Mouse (Mus musculus): Measurements from ENCODE around the gene Spata17. TPM values are rescaled to one million over a fixed set of nuclear protein-coding genes. Genes with fewer than 3 reads are reported as not detected.

Spata17 gene
- total RNA-seq, 2 experiments from 2014 or later: 0.67 to 0.95 TPM

GRCm38 (mm10) chr1:187086027-187086426 is 129.2 kb downstream of the Spata17 start:
- no peak for DNase-seq

DNA sequence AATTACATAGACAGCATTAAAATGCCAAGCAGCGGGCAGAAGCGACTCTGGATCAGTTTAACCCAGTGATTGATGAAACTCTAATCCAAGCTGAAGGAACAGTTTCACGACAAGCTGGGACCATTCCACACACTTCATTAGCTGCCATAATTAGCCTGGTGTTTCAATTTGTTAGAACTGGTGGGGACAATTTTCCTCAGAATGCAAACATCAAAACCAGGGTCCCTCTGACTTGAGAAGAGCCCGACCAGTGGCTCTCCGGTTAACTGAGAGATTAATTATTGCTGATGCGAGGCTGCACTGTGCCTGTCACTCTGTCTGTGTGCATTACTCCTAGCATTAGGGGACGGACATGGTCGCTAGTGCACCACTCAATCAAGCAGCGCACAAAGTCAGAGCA is 137.9 kb downstream of the Spata17 start:
- DNase-seq: no peak

DNA sequence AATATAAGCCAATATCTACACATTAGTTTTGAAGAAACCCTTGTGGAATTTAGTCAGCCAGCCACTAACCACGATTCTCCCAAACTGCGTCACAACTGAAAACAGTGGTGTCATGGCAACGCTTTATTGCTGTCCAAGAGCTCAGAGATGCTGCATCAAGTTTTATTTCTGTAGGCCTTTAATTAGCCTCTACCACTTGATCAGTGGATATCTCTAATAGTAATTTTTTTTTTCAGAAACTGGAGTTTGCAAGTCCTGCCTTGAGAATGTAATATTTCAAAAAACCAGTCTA is 138.3 kb downstream of the Spata17 start:
- no peak for DNase-seq

DNA sequence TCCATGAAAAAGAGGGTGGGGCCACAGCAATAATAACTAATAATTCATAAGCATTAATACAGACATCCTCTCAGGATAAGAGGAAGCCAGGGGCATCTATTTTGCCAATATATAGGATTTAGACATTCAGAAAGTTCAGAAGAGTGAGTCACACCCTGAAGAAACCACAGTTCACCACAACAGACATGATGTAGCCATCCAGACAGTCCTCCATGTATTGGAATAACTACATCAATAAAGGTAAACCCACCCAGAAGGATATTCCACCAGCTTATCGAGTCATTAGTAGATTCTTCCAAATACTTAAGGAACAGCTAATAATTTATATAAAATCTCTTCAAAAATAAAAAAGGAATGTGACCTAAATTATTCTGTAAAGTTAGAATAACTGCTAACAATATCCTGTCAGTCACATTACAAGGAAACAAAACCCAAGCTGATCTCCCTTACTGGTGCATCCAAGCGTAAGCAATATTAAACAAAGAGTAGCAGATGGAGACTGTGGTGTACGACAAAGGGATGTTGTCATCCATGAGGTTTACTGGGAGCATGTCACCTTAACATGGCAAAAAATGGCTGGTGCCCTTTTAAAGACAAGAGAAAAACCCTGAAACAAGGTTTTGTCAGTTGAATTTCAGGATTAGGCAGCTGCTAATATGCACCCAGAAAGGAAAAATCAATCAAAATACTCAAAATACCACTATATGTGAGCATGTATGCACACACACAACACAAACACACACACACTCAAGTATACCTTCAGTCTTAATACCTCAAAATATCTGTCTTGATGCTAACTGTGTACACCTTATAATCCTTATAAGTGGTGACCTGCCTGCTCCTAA is 138.8 kb downstream of the Spata17 start:
- DNase-seq: no peak

DNA sequence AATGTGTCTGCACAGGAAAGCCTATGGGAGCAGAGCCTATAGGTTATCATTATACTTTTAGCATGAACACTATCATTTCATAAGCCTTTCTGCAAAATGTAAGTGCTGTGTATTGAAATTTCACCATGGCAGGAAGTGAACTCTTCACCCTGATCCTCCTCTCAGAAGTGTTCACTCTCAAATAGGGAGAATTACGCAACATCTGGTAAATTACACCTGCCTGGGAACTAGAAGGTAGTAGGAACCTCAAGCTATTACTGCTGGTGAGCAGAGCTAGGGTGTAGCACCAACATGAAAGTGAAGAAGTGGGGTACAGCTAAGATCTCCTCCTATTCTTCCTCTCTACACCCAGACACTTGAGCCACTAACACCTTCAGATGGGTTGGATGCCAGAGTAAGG is 155.4 kb downstream of the Spata17 start:
- DNase-seq: no peak

DNA sequence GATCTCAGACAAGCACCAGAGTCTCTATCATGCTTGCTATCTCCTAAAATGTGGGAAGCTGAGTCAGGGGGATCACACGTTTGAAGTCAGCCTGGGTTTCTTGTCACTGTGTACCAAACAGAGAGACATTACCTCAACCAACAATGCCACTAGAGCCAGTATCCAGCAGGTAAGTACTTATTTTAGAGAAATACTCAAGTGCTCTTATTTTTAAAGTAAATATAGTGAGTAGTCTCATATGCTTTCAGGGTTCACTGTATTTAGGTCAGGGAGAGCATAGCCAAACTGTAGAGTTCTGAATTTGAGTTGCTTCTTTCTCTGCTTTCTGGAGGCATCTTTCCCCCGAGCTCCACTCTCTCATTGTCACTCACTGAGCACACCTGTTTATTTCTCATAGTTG is 160.9 kb downstream of the Spata17 start:
- DNase-seq: no peak

DNA sequence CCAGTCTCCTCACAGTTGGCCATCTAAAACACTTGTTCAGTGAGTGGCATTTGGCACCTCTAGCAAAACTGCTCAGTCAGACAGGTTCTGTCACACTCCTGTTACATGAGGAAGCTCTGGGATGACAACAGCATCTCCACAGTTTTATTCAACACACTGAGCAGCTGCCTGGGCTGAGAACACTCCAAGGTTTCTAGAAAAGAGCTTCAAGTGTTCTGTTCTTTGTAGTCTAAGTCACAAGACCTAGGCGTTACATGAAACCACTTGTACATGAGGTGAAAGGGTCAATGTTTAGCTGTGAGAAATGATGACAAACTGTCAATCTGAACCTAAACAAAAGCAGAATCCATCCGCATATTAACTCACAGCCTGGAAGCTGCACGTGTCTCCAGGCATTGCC is 161.4 kb downstream of the Spata17 start:
- no peak for DNase-seq

- DNase-seq: no peak
These were observed 162.7 kb downstream of the Spata17 start for GRCm38 (mm10) chr1:187052532-187052931.

DNA sequence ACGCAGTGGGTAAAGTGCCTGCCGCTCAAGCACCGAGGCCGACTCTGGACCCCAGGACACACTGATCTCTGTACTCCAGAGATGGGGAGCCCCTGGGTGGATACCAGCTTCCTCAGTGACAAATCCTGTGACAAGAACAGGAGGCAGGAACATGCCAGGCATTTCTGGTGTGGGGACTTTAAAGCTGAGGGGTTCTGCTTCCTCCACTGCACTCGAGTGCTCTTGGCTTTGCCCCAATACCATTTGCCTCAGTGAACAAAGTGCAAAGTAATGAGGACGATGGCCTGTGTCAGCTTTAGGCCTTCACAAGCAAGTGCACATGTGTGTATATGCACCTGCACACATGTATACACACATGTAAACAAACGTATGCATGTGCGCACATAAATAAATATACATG is 164.0 kb downstream of the Spata17 start:
- no peak for DNase-seq

DNA sequence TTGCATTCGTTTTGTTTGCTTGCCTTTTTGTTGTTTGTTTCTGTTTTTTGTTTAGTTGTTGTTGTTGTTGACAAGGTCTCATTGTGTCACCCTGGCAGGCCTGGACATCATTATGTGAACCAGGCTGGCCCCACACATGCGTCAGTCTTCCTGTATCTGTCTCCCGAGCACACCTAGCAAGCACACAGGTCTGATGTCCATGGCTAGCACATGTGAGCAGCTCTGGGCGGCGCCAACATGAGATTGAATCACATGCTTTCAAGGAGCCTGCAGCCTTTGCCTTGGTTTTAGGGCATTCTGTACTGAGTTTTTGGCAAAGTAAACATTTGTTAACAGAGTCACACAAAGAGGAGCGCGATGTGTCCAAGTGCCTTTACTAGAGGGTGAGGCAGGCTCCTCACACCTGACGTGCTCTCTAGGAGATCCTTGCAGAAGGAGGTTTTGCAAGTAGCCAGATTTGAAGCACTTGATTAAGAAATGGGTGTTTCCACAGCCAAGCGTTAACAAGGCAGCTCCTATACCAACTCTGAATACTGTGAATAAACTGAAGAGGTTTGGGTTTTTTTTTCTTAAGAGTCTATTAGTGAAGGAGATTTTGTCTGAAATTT is 166.5 kb downstream of the Spata17 start:
- no peak for DNase-seq

GRCm38 (mm10) chr1:187044726-187045125 is 170.5 kb downstream of the Spata17 start:
- DNase-seq: no peak

DNA sequence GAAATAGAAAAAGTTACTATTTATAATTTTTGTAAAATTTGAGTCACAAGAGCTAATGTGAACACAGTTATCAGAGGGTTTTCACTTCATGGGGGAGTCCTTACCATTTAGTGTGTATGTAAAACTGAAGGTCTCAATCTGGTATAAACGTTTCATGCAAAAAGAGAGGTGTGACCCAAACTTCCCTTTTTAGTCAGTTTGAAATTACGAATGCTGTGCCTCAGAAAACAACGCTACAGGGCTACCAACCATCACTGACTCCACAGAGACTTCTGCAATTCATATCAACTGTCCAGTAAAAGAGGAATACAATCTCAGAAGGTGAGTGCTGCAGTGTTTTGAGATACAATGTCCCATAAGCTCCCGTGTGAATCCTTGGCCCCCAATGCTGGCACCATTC is 175.5 kb downstream of the Spata17 start:
- DNase-seq: no peak

DNA sequence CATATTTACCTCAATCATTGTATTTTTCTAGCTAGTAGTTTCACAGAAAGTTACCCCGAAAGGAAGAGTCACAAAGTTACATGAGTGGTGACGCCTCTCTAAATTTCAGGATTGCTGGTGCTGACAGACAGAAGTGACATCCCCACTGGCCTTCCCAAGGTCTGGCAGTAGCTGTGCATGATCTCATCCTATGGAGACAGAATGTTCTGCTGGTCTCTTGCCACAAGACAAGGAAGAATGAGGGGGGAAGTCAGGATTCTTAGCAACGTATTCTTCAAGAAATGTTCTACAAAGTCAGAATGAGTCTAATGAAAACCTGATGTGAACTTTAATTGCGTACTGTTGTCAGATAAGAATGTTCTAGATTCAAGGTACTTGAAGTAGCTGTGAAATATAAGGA is 179.5 kb downstream of the Spata17 start:
- DNase-seq: no peak

DNA sequence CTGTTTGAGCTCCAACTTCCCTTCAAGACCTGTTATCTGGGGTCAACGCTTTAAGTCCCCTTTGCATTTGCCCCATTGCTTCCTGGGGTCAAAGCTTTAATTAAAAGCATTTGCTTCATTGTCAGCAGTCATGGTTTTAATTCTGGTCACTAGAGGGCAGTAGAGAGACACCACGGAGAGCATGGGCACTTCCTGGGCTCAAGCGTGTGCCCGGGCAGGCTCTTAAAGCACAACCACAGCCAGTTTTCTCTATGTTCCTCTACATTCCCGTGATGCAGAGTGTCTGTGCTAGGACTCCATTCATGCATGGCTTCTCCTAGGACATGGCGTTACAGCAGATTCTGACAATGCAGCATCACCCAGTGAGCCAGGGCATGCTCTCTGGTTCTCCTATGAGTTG is 183.5 kb downstream of the Spata17 start:
- DNase-seq: peak; percentile 11 to 53

- DNase-seq: no peak
These were observed 186.4 kb downstream of the Spata17 start for GRCm38 (mm10) chr1:187028841-187029240.

- no peak for DNase-seq
These were observed 195.3 kb downstream of the Spata17 start for GRCm38 (mm10) chr1:187020011-187020410.

DNA sequence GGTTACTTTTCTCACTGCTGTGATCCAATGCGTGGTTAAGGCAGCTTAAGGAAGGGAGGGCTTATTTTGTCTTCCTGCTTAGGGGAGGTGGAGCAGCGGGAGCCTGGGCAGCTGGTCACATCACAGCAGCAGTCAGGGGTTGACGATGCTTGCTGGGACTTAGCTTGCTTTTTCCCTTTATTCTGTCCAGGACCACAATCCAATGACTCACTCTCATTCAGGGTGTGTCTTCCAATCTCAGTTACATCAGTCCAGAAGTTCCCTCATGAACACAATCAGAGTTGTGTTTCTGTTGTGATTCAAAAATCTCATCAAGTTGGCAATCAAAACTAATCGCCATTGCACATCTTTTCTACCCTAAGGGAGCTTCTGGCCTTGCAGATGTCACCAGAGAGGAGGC is 199.1 kb downstream of the Spata17 start:
- DNase-seq: no peak

GRCm38 (mm10) chr1:187015673-187016072 is 199.6 kb downstream of the Spata17 start:
- no peak for DNase-seq

- DNase-seq: no peak
These were observed 201.1 kb downstream of the Spata17 start for GRCm38 (mm10) chr1:187014141-187014540.

DNA sequence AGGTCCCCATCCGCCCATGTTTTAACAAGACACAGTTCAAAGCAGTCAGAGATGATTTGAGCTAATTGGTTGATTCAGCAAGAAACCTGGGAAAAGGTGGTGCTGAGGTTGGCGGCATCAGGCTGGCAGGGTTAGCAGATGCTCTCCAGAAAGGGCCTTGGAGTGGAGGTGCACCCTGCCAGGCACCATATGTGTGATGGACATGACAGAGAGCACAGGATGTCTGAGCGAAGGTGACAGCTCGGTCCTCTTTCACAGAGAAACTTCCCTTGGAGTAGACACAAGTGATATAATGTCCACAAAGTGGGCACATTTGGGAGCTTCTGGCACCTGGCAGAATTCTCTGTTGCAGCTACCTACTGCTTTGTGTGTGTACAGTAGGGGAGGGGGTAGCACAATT is 203.7 kb downstream of the Spata17 start:
- no peak for DNase-seq

GRCm38 (mm10) chr1:187010071-187010470 is 205.2 kb downstream of the Spata17 start:
- DNase-seq: no peak

DNA sequence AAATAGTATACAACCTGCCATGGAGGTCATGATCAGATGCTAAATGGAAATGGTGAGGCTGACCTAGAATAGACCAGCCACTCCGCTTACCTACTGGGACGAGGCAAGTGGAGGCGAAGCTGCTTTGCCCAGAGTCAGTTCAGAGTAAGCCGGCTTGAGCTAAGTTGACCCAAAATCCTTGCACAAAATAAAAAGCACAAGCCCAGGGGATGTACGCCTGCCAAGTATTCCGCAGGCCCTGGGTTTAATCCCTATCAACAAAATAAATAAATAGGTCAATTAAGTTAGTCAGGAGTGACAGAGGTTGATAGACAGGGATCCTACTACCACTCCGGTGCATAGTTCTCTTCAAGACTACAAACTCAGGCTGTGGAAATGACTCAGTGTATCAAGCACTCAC is 207.0 kb downstream of the Spata17 start:
- no peak for DNase-seq

- DNase-seq: no peak
These were observed 208.9 kb downstream of the Spata17 start for GRCm38 (mm10) chr1:187006227-187006925.

DNA sequence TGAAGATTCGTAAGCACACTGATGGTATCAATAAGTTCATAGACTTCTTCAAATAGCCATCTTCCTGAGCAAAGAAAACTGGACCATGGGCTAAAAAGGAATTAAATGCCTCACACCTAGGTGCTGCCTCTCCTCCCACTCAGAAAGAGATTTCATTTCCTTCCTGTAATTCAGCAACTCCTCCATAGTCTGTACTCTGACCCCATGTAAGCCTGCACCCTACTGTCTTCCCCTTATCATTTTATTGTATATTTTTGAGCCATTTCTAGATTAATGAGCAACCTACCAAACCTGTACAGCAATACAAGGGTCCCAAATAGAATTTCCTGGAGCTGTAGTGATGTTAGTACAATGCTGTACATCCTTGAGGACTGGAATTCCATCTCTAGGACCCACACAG is 211.0 kb downstream of the Spata17 start:
- DNase-seq: no peak
